Mouse (Mus musculus): Measurements from ENCODE around the gene Abcc12. TPM values are rescaled to one million over a fixed set of nuclear protein-coding genes. Genes with fewer than 3 reads are reported as not detected.

Gene Abcc12
- polyA plus RNA-seq (2017; shearing (Covaris generic)) = not detected

GRCm38 (mm10) chr8:86580458-86580857 lies at the start of gene Abcc12:
Gene Abcc12 (minus strand): TSS chr8:86580686.

DNA sequence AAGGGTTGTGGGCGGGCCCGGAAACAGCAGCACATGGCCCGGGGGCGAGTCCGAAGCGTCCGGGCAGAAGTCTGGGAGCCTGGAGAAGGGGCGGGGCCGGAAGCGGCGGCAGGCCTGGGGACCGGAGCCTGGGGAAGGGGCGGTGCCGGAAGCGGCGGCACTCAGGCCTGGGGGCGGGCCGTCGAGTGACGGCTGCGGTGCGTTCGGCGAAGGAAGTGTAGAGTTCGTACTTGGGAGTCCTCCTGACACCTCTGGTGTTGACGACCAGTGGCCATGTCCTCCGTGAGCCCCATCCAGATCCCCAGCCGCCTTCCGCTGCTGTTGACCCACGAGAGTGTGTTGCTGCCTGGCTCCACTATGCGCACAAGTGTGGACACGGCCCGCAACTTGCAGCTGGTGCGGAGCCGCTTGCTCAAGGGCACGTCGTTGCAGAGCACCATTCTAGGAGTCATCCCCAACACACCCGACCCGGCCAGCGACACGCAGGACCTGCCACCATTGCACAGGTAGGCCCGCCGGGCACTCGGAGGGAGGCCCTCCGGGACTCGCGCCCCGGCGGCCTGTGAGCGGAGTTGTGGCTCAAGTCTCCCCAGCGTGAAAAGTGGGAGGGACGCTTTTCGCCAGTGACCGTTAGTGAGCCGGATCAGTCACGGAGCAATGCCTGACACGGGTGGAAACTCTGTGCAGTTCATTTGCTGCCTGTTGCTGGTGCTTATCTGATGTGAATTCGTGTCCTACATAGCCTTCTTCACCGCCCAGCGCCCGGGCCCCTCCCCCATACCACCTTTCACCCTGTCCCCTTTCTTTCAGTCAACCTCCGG lies 43.6 kb upstream of the Abcc12 start, which contains the start of gene Lonp2:
TSS of gene Lonp2 (plus strand) at position 133 of the 821 bp plus-strand sequence.

Other genes starting within 250 kb of the Abcc12 start
- 136 TPM for gene Lonp2, start 43.4 kb upstream of the Abcc12 start, polyA plus RNA-seq (2017; shearing (Covaris generic))
- not detected for gene Gm10638, start 165.0 kb upstream of the Abcc12 start, polyA plus RNA-seq (2017; shearing (Covaris generic))
- gene Siah1a, start 165.2 kb upstream of the Abcc12 start, polyA plus RNA-seq (2017; shearing (Covaris generic)) = 4.4 TPM